Mouse (Mus musculus) cortical plate, adult 2 months (tissue): ENCODE measurements around the gene Nfam1. TPM values are rescaled to one million over a fixed set of nuclear protein-coding genes. Genes with fewer than 3 reads are reported as not detected.

ENCODE experiments used
- H3K27ac ChIP-seq: fragments of 200-500 bp; 2 replicates; pipeline ENCODE4 v1.5.1; 2012; ENCODE audit warnings: low read length, control low read depth, inconsistent platforms; ENCODE audit not compliant: insufficient read depth
- H3K4me1 ChIP-seq: fragments of 200-500 bp; 2 replicates; pipeline ENCODE4 v1.6.1; 2011; ENCODE audit warnings: low read length; ENCODE audit not compliant: control insufficient read depth, insufficient read depth
- H3K4me3 ChIP-seq: fragments of 200-500 bp; 2 replicates; pipeline ENCODE4 v1.5.1; 2011; ENCODE audit warnings: mild to moderate bottlenecking, low read length, control low read depth; ENCODE audit not compliant: insufficient read depth
- CTCF ChIP-seq: fragments of 200-500 bp; IDR thresholded peaks from 2 replicates; pipeline ENCODE4 v1.5.1; 2011; ENCODE audit warnings: mild to moderate bottlenecking, control low read depth, low read length; ENCODE audit not compliant: insufficient read depth; ENCODE audit errors: extremely low read depth
- POLR2A ChIP-seq: fragments of 200-500 bp; IDR thresholded peaks from 2 replicates; pipeline ENCODE4 v1.6.1; 2011; ENCODE audit warnings: mild to moderate bottlenecking, low read length, control low read depth; ENCODE audit not compliant: insufficient read depth; ENCODE audit errors: extremely low read depth
- polyA plus RNA-seq: library from polyadenylated mRNA; depleted of rRNA; stranded (reverse); fragments of >200 nt; gene quantifications from 2 replicates; pipeline ENCODE4 v1.2.3, GENCODE M21; 2012

Gene Nfam1
- polyA plus RNA-seq, 1 experiment = 2.1 TPM

DNA sequence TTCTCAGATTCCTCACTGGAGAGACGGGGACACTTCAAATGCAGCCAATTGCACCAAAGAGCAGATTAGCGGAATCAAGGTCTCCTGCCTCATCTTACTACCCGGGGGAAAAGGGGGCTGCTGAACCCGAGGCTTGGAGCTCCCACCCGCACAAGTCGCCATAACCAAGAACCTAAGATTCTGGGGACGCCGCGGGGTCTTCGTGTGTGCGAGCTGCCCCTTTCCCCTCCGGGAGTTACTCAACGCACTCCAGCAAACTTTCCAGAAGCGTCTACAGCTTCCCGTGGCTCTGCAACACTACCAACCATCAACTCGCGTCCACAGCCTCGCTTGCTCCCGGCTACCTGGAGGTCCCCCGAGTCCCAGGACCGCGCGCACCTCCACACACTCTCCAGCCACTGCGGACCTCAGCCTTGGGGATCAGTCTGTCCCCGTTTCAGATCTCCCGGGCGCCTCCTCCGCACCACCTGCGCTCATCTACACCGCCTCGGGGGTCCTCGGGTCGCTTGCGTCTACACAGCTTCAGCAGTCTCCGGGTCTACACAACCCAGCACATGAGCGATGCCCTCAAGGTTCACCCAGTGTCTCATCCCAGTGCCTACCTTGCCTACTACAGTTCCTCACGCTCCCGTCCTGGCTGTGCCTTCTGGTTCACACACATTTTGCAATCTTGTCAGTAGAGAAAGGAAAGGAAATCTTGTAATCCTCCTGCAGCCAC is 45.9 kb downstream of the Nfam1 start:
- TF ChIP-seq POLR2A (no peak), CTCF (no peak)
- Histone ChIP-seq H3K4me1 (peaks cover 2% of the 10 kb centered on the region; the same call in 1 of the 2 replicates), H3K4me3 (peak overlapping the region; percentile 81), H3K27ac (no peak overlapping the region)

DNA sequence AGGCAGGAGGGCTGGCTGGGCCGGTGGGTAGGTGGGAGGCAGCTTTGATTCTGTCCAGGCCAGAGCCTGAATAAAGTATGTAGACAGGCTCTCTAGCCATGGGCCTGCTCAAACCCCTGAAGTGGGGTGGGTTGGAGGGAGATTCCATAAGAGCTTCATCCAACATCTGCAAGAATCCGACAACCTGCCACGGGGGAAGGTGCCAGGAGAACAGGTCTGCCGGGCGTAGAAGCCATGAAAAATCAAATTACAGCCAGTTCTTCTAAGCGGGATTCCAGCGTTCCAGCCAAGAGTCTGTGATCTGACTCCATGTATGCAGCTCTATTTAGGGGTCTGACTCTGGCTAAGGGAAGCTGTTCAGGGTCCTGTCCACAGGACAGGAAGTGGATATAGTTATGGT is 48.5 kb downstream of the Nfam1 start:
- Histone ChIP-seq H3K27ac (no peak overlapping the region), H3K4me3 (no peak overlapping the region), H3K4me1 (peaks cover 3% of the 10 kb centered on the region; the same call in 1 of the 2 replicates)
- TF ChIP-seq CTCF = no peak

DNA sequence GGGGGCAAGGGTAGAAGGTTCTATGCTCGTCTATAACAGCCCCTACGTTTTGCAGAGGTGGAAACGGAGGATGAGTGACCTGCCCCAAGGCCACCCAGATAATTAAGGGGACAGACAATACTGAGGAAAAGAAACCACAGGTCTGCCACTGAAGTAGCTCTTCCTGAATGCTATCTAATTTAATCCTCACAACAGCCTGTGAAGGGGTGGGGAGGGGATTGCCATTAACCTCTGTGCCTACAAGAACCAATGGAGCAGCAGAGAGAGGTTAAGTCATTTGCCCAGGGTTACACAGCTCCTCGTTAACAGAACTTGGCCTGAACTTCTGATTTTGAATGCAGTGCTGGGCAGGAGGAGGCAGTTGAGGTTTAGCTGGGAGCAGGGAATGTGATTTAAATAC is 49.0 kb downstream of the Nfam1 start:
- Histone ChIP-seq H3K27ac (no peak overlapping the region), H3K4me3 (no peak overlapping the region), H3K4me1 (peaks cover 3% of the 10 kb centered on the region; the same call in 1 of the 2 replicates)
- TF ChIP-seq POLR2A (no peak), CTCF (no peak)

DNA sequence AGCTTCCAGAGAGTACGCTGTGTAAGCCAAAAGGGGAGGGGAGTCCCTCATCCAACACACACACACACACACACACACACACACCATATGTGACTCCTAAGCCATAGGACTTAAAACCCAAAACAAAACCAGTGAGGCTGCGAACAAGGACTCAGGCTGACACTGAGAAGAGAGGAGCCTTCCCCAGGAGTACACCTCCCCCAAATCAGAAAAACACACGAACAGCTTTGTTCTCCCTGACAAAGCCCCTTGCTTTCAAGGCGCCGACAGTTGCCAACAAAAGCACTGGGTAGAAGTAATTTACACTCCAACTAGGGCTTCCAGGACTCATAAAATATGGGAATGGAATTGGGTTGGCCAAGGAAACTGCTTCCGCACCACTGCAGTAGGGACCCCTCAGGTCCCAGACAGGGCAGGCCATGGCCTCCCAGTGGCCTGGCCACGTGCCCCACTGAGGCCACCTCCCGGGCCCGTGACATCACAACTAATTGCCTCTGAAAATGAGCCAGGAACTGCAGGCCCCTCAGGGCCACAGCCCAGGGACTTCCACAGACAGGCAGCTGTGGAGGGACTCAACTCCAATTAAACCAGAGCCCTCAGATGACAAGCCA is 49.6 kb downstream of the Nfam1 start:
- TF ChIP-seq CTCF (no peak), POLR2A (no peak)
- Histone ChIP-seq H3K4me3 (no peak overlapping the region), H3K4me1 (peaks cover 3% of the 10 kb centered on the region; the same call in 1 of the 2 replicates), H3K27ac (no peak overlapping the region)

DNA sequence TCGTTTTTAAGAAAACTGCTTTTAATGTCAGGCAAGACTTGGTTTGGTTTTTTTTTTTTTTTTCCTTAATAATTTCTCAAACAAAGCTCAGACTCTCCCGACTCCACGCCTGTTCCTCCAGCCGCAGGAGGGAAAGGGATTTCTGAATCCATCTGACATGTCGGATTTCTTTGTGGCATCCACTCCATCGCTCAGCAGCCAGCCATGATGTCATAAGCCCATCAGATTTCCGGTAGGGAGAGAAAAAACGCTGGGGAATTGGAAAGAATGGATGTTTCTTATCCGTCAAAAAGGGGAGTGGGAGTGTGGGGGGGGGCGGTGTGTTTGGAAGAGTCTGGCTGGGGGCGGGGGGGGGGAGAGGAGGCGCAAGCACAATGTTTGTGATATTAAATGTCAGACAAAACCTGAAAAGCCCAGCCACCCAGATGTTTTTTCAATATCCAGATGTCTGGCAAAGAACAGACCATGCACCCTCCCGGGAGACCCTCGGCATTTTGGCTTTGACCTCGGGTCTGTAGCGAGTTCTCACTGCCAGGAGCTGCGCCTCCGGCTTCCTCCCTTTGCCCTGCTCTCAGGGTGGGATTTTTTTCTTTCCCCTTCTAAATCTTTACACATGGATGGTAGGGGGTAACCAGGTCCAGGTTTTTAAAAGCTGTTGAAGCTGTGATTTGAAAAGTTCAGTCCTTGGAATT is 50.2 kb downstream of the Nfam1 start:
- Histone ChIP-seq H3K4me3 (no peak overlapping the region), H3K27ac (no peak overlapping the region), H3K4me1 (peaks cover 3% of the 10 kb centered on the region; the same call in 1 of the 2 replicates)
- no peak for TF ChIP-seq CTCF

DNA sequence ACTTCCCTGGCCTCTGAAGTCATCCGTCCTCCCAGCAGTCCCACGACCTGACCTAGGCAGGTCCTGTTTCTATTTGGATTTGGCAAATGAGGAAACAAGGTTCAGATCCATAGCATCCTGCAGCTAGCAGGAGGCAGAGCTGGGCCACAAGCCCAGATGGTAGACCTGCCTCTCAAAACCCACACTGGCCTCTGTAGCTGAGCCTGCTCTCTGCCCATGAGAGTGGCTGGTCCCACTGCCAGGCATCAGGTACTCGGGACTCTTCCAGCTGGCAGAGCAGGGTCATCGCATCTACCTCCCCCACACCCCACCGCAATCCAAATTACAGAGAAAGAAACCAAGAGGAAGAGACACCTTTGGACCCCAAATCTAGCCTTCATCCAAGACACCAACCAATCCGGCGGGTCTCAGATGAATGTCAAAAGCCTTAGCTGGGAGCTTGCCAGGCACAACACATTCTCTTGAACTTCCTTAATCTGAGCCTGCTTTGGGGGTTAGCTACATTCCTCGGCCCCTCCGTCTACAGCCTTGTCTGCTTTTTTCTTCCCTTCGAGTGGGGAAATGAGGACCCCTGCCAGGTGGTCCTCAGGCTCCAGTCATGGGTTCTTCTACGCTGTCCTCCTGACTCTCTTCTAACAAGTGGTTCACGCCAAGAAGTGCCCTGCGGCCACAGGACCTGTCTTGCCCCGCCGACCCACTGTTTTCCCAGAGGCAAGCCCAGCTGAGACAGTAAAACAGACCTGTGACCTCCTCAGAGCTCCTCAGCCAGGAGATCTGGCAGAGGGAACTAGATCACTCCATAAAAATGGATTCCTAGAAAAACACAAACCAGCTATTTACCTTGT is 51.2 kb downstream of the Nfam1 start:
- no peak overlapping the region for H3K4me3 ChIP-seq
- peaks cover 3% of the 10 kb centered on the region; the same call in 1 of the 2 replicates for H3K4me1 ChIP-seq
- TF ChIP-seq POLR2A (no peak), CTCF (no peak)
- H3K27ac ChIP-seq = no peak overlapping the region

DNA sequence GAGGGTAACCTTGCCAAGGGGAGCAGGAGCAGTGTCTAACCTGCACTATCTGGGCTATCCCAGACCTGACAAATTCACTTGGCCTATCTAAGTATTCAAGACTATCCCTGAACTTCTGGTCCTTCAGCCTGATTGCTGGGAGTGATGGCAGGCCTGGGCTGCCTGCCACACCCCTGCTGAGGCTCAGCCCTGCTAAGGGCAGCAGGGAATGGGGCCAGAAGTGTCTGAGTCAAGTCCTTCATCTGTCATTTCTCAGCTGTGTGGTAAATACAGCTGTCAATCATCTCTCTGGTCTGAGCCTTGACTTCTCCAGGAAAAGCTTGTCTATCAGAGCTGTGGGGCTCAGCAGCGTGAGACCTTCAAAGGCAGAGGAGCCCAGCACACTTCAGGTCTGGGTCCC is 53.6 kb downstream of the Nfam1 start:
- TF ChIP-seq CTCF = no peak
- TF ChIP-seq POLR2A = no peak
- Histone ChIP-seq H3K4me1 (peaks cover 5% of the 10 kb centered on the region; the same call in 1 of the 2 replicates), H3K27ac (no peak overlapping the region), H3K4me3 (no peak overlapping the region)

DNA sequence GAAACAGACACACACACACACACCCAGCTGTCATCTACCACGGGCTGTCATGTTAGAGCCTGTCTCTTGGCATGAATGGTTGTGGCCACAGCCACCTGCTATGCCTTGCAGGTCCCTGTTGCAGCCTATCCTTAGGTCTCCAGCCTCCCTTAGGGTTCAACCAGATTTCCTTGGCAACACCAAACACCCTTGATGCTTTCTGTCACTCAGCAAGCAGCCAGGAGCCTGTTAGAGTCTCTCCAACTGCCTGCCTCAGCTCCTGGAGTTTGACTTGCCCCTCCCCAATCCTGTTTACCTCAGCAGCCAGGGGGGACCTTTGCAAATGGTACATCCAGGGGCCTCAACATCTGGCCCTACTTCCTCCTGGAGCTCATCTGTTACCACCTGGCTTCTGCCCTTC is 58.6 kb downstream of the Nfam1 start:
- TF ChIP-seq POLR2A (no peak), CTCF (no peak)
- no peak overlapping the region for H3K4me3 ChIP-seq
- no peak overlapping the region for H3K27ac ChIP-seq
- peaks cover 2% of the 10 kb centered on the region; the same call in 1 of the 2 replicates for H3K4me1 ChIP-seq

DNA sequence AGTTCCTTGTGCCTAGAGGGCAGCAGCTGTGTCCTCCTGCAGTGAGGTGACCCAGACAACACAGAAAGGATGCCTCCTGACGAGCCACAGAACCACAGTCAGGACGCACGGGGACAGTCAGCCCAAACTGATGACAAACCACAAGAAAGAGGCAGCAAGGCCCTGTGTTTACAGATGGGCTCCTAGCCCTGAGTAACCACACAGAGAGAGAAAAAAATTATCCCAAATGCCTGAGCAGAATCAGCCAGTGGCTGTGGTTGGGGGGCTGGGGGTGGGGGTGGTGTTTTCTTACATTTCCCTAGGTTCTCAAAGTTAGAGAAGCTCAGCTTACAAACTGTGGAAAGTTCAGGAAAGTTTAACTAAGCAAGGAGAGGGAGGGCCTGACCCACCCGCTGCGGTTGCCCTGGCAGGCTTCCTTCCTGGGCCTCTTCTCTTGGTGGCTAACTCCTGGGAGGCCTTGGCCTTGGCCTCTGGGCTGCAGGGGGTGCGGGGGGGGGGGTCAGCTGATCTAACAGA is 63.8 kb downstream of the Nfam1 start:
- H3K27ac ChIP-seq = no peak overlapping the region

More for the DNA sequence above, 63.8 kb downstream of the Nfam1 start:
- no peak for TF ChIP-seq POLR2A
- TF ChIP-seq CTCF = no peak
- Histone ChIP-seq H3K4me1 (0 out of 2 replicates have a peak, but pooled peaks cover 2% of the 10 kb centered on the region), H3K4me3 (no peak overlapping the region)
